Comparison of ENCODE assay signal across 10 mouse cellular contexts in genomic region chr4:139432966-139433765, GRCm38 (mm10).
DNase-seq lines count a peak whose midpoint lies in the region; ATAC-seq and TF ChIP-seq lines count a peak whose summit lies in the region.
"Had no signal": no experiment of that assay in that cellular context is flagged by ENCODE, and none has a peak within 500 bp of the region (broad histone marks: within the 10 kb centered on the region; RNA-seq: fewer than 3 reads in every experiment).

No protein-coding gene starts in this region.

- H3K4me3 ChIP-seq in kidney, embryonic 14.5 days (ENCODE audit: low read length) = no peak overlapping the region
- H3K4me3 ChIP-seq in heart, embryonic 10.5 days = no peak overlapping the region
- H3K4me3 ChIP-seq in lung, adult 2 months (replicated peaks; ENCODE audit: extremely low read depth, low read depth, low read length) = no peak overlapping the region
- H3K4me3 ChIP-seq: erythroblast, embryonic 14.5 days; limb, embryonic 13.5 days had no signal

- peaks cover 100% of the 10 kb centered on the region for H3K36me3 ChIP-seq in kidney, embryonic 14.5 days (ENCODE audit: control insufficient read depth, insufficient read depth, low read length)
- peaks cover 100% of the 10 kb centered on the region for H3K36me3 ChIP-seq in heart, embryonic 10.5 days

- H3K9ac ChIP-seq in kidney, embryonic 14.5 days (ENCODE audit: low read depth, low read length) = no peak overlapping the region
- H3K9ac ChIP-seq: limb, embryonic 13.5 days had no signal

- H3K27ac ChIP-seq in kidney, embryonic 14.5 days (ENCODE audit: low read depth, low read length) = peak overlapping the region; percentile 17; the same call in 1 of the 2 replicates
- peak overlapping the region; percentile 50; the same call in 1 of the 2 replicates for H3K27ac ChIP-seq in heart, embryonic 10.5 days
- H3K27ac ChIP-seq: limb, embryonic 13.5 days had no signal

- no peaks in the 10 kb centered on the region for H3K9me3 ChIP-seq in kidney, embryonic 14.5 days (ENCODE audit: control insufficient read depth, low read length)
- H3K9me3 ChIP-seq in heart, embryonic 10.5 days = no peaks in the 10 kb centered on the region
- H3K9me3 ChIP-seq: limb, embryonic 13.5 days had no signal

- no peaks in the 10 kb centered on the region for H3K27me3 ChIP-seq in kidney, embryonic 14.5 days (ENCODE audit: control insufficient read depth, insufficient read depth, low read length)
- H3K27me3 ChIP-seq in heart, embryonic 10.5 days (ENCODE audit: insufficient read depth, poor library complexity, severe bottlenecking) = no peaks in the 10 kb centered on the region
- H3K27me3 ChIP-seq: limb, embryonic 13.5 days had no signal

- H3K4me1 ChIP-seq in kidney, embryonic 14.5 days (ENCODE audit: control insufficient read depth, insufficient read depth, low read length) = no peaks in the 10 kb centered on the region
- peaks cover 13% of the 10 kb centered on the region for H3K4me1 ChIP-seq in heart, embryonic 10.5 days
- H3K4me1 ChIP-seq in lung, adult 2 months (ENCODE audit: control insufficient read depth, insufficient read depth, low read length) = peaks cover 16% of the 10 kb centered on the region
- H3K4me1 ChIP-seq: limb, embryonic 13.5 days had no signal

- no peak for TF ChIP-seq POLR2A in brain, embryonic 14.5 days (IDR thresholded peaks at IDR 0.05; ENCODE audit: borderline replicate concordance, extremely low read depth, insufficient read depth, insufficient read length, poor library complexity, severe bottlenecking)
- no peak for TF ChIP-seq POLR2A in lung, adult 2 months (IDR thresholded peaks at IDR 0.05; ENCODE audit: borderline replicate concordance, extremely low read depth, low read depth, low read length)

- DNase-seq in kidney, adult 8-10 months = no peak
- DNase-seq in brain, embryonic 14.5 days (ENCODE audit: low read depth) = peak; percentile 1
- no peak for DNase-seq in heart, embryonic 10.5 days (ENCODE audit: low spot score)
- DNase-seq in lung, adult 2 months = peak; percentile 23
- DNase-seq in urinary bladder, postnatal 4 days (ENCODE audit: low spot score in 2 of 2) = no peak
- no peak for DNase-seq in ovary, postnatal 14 days (ENCODE audit: low spot score)
- no peak for DNase-seq in natural killer cell, adult 2 months (ENCODE audit: low spot score in 2 of 2)

- ATAC-seq in kidney, embryonic 14.5 days (ENCODE audit: low FRiP score, low TSS enrichment) = no peak

- TF ChIP-seq CTCF in brain, embryonic 14.5 days (IDR thresholded peaks at IDR 0.05; ENCODE audit: borderline replicate concordance, extremely low read depth, insufficient read depth, insufficient read length) = no peak
- TF ChIP-seq CTCF in lung, adult 2 months (IDR thresholded peaks at IDR 0.05; ENCODE audit: insufficient read depth, low read length) = no peak

- WGBS in kidney, embryonic 14.5 days = 88% methylated on average over 15 of the region's 15 CpGs
- WGBS in heart, embryonic 10.5 days = 81% methylated on average over 15 of the region's 15 CpGs
- 51% methylated on average over 15 of the region's 15 CpGs for WGBS in lung, adult 2 months

- no peak overlapping the region for H3K4me2 ChIP-seq in kidney, embryonic 14.5 days (replicated peaks; ENCODE audit: low read depth, low read length)
- H3K4me2 ChIP-seq: limb, embryonic 13.5 days had no signal

Comparison
In these comparisons a context has a peak if more than half of its experiments do, and no peak if none do; other contexts are left out.
1. DNase-seq: peak in brain, embryonic 14.5 days (single experiment) and lung, adult 2 months (single experiment); none in kidney, adult 8-10 months (0 of 2), heart, embryonic 10.5 days (single experiment), urinary bladder, postnatal 4 days (0 of 2), ovary, postnatal 14 days (single experiment) and natural killer cell, adult 2 months (0 of 2).